34 mouse cellular contexts compared by ENCODE assay signal in genomic region chr10:45276499-45276898, GRCm38 (mm10). TPM values are rescaled to one million over a fixed set of nuclear protein-coding genes. Genes with fewer than 3 reads are reported as not detected.
A peak's percentile ranks its signal among the peaks of the same experiment; 100 is the strongest.
DNase-seq lines count a peak whose midpoint lies in the region; ATAC-seq and TF ChIP-seq lines count a peak whose summit lies in the region.
"Had no signal": no experiment of that assay in that cellular context is flagged by ENCODE, and none has a peak within 500 bp of the region (broad histone marks: within the 10 kb centered on the region; RNA-seq: fewer than 3 reads in every experiment).

No protein-coding gene starts in this region.

- H3K36me3 ChIP-seq in heart, postnatal 0 days (replicated peaks; ENCODE audit: control insufficient read depth, insufficient read depth, low read length) = no peaks in the 10 kb centered on the region
- H3K36me3 ChIP-seq in hindbrain, embryonic 12.5 days = no peaks in the 10 kb centered on the region
- H3K36me3 ChIP-seq: embryonic facial prominence, embryonic 10.5 days; embryonic facial prominence, embryonic 15.5 days; forebrain, embryonic 12.5 days; hindbrain, embryonic 10.5 days; intestine, embryonic 15.5 days; midbrain, embryonic 12.5 days; neural tube, embryonic 15.5 days; stomach, embryonic 15.5 days had no signal

- H3K4me1 ChIP-seq in heart, postnatal 0 days (ENCODE audit: control insufficient read depth, insufficient read depth) = no peaks in the 10 kb centered on the region
- no peaks in the 10 kb centered on the region for H3K4me1 ChIP-seq in hindbrain, embryonic 12.5 days
- H3K4me1 ChIP-seq: embryonic facial prominence, embryonic 10.5 days; embryonic facial prominence, embryonic 15.5 days; forebrain, embryonic 12.5 days; hindbrain, embryonic 10.5 days; intestine, embryonic 15.5 days; midbrain, embryonic 12.5 days; neural tube, embryonic 15.5 days; stomach, embryonic 15.5 days had no signal

- H3K9me3 ChIP-seq in heart, postnatal 0 days (replicated peaks; ENCODE audit: control insufficient read depth, low read length) = no peaks in the 10 kb centered on the region
- H3K9me3 ChIP-seq in hindbrain, embryonic 12.5 days (replicated peaks) = no peaks in the 10 kb centered on the region
- H3K9me3 ChIP-seq: embryonic facial prominence, embryonic 15.5 days; forebrain, embryonic 12.5 days; intestine, embryonic 15.5 days; midbrain, embryonic 12.5 days; neural tube, embryonic 15.5 days; stomach, embryonic 15.5 days had no signal

- no peak overlapping the region for H3K9ac ChIP-seq in heart, postnatal 0 days (replicated peaks; ENCODE audit: low read depth, low read length)
- no peak overlapping the region for H3K9ac ChIP-seq in hindbrain, embryonic 12.5 days
- H3K9ac ChIP-seq: embryonic facial prominence, embryonic 15.5 days; forebrain, embryonic 12.5 days; forebrain, postnatal 0 days; intestine, embryonic 15.5 days; liver, embryonic 14.5 days; midbrain, embryonic 12.5 days; neural tube, embryonic 15.5 days; stomach, embryonic 15.5 days had no signal

- intact Hi-C loops in heart, postnatal 10 days (cut with DNase I) = no loop called here

- no peak for DNase-seq in heart, postnatal 0 days (ENCODE audit: low spot score)
- DNase-seq in heart, postnatal 10 days = no peak
- peak; percentile 40 for DNase-seq in 3T3-L1 (ENCODE audit: low read depth, low spot score)
- no peak for DNase-seq in adrenal gland, postnatal 36 days
- DNase-seq: adrenal gland, postnatal 14 days; cerebellum, adult 2 months; cerebellum, postnatal 14 days; forebrain, postnatal 0 days; gastrocnemius, postnatal 10 days; kidney, adult 8-10 months; kidney, postnatal 10 days; layer of hippocampus, postnatal 36 days; left cerebral cortex, postnatal 4 days; lung, adult 2 months; lung, postnatal 10 days; retina, postnatal 1 day; right cerebral cortex, postnatal 25 days; thymus, postnatal 14 days had no signal

- H3K4me2 ChIP-seq in heart, postnatal 0 days (ENCODE audit: low read depth, low read length) = no peak overlapping the region
- H3K4me2 ChIP-seq in hindbrain, embryonic 12.5 days (replicated peaks) = no peak overlapping the region
- H3K4me2 ChIP-seq: embryonic facial prominence, embryonic 15.5 days; forebrain, embryonic 12.5 days; heart, embryonic 11.5 days; intestine, embryonic 15.5 days; midbrain, embryonic 12.5 days; neural tube, embryonic 15.5 days; stomach, embryonic 15.5 days had no signal

- H3K4me3 ChIP-seq in heart, postnatal 0 days (ENCODE audit: low read depth, low read length) = no peak overlapping the region
- no peak overlapping the region for H3K4me3 ChIP-seq in hindbrain, embryonic 12.5 days
- H3K4me3 ChIP-seq: embryonic facial prominence, embryonic 10.5 days; embryonic facial prominence, embryonic 15.5 days; forebrain, embryonic 12.5 days; hindbrain, embryonic 10.5 days; intestine, embryonic 15.5 days; midbrain, embryonic 12.5 days; neural tube, embryonic 15.5 days; stomach, embryonic 15.5 days had no signal

- no peaks in the 10 kb centered on the region for H3K27me3 ChIP-seq in heart, postnatal 0 days (ENCODE audit: control insufficient read depth, insufficient read depth, low read length)
- no peaks in the 10 kb centered on the region for H3K27me3 ChIP-seq in hindbrain, embryonic 12.5 days
- H3K27me3 ChIP-seq: embryonic facial prominence, embryonic 15.5 days; forebrain, embryonic 12.5 days; intestine, embryonic 15.5 days; midbrain, embryonic 12.5 days; neural tube, embryonic 15.5 days; stomach, embryonic 15.5 days had no signal

- WGBS in heart, postnatal 0 days = 26% methylated on average over 3 of the region's 3 CpGs
- 58% methylated on average over 3 of the region's 3 CpGs for WGBS in hindbrain, embryonic 12.5 days

- 0 out of 2 replicates have a peak overlapping the region, but pooled peaks have one; percentile 16 for H3K27ac ChIP-seq in heart, postnatal 0 days (ENCODE audit: low read depth)
- H3K27ac ChIP-seq in hindbrain, embryonic 12.5 days = no peak overlapping the region
- H3K27ac ChIP-seq: embryonic facial prominence, embryonic 10.5 days; embryonic facial prominence, embryonic 15.5 days; forebrain, embryonic 12.5 days; hindbrain, embryonic 10.5 days; hindbrain, postnatal 0 days; intestine, embryonic 15.5 days; liver, embryonic 14.5 days; macrophage; midbrain, embryonic 12.5 days; neural tube, embryonic 15.5 days; stomach, embryonic 15.5 days had no signal

- TF ChIP-seq CTCF in heart, postnatal 0 days (IDR thresholded peaks at IDR 0.05; ENCODE audit: low read depth) = no peak

- TF ChIP-seq EP300 in heart, postnatal 0 days (IDR thresholded peaks at IDR 0.05; ENCODE audit: low read depth) = no peak

- no peak for ATAC-seq in heart, postnatal 0 days (ENCODE audit: insufficient read depth, low read depth)
- 0 out of 2 replicates have a peak, but pooled peaks have one; percentile 33 for ATAC-seq in granulocyte monocyte progenitor cell, adult 5-6 weeks (replicated peaks; ENCODE audit: poor library complexity, severe bottlenecking)
- ATAC-seq in megakaryocyte progenitor cell, adult 5-6 weeks (replicated peaks; ENCODE audit: poor library complexity) = 0 out of 2 replicates have a peak, but pooled peaks have one; percentile 29
- ATAC-seq in hindbrain, embryonic 12.5 days (ENCODE audit: low FRiP score) = no peak
- ATAC-seq: CD4-positive, CD25-positive, alpha-beta regulatory T cell, adult 4 months; forebrain, postnatal 0 days; hindbrain, postnatal 0 days; intestine, embryonic 15.5 days had no signal

RNA-seq across cellular contexts. Expression of gene Bves, which starts 59.1 kb away (rescaled TPM):
- total RNA-seq in heart, postnatal 0 days (2014; rRNA removed; ENCODE audit: low replicate concordance) = 113 and 121 TPM in 2 replicates
- polyA plus RNA-seq in heart, postnatal 0 days (2015; fragmentation: Nextera tagmentation; extraction: Ambion mirVana) = 85.0 and 90.0 TPM in 2 replicates
- total RNA-seq in heart, postnatal 10 days (2021) = 10 to 100 TPM; 47.9 to 50.7 TPM
- total RNA-seq in granulocyte monocyte progenitor cell, adult 5-6 weeks (2014; fragmentation: Nextera tagmentation) = not detected in 2 replicates
- total RNA-seq in granulocyte monocyte progenitor cell, adult 5-6 weeks (2017) = not detected in 2 replicates
- not detected in 2 replicates for total RNA-seq in megakaryocyte progenitor cell, adult 5-6 weeks (2015)
- total RNA-seq in megakaryocyte progenitor cell, adult 5-6 weeks (2017) = not detected in 2 replicates
- 2.7 and 3.0 TPM in 2 replicates for polyA plus RNA-seq in hindbrain, embryonic 12.5 days (2016; fragmentation: Nextera tagmentation; extraction: Ambion mirVana)
- total RNA-seq in adrenal gland, postnatal 36 days (2021) = under 1 TPM; 0.20 to 0.26 TPM
- polyA plus RNA-seq: CD4-positive, CD25-positive, alpha-beta regulatory T cell, adult 4 months; macrophage had no signal

Comparison
In these comparisons a context has a peak if more than half of its experiments do, and no peak if none do; other contexts are left out.
1. ATAC-seq: peak in granulocyte monocyte progenitor cell, adult 5-6 weeks (single experiment) and megakaryocyte progenitor cell, adult 5-6 weeks (single experiment); none in heart, postnatal 0 days (single experiment) and hindbrain, embryonic 12.5 days (single experiment).
2. RNA of gene Bves, which starts 59.1 kb away (total RNA-seq): 113 to 121 TPM in heart, postnatal 0 days and 47.9 to 50.7 TPM in heart, postnatal 10 days; 0.20 to 0.26 TPM in adrenal gland, postnatal 36 days, not detected in granulocyte monocyte progenitor cell, adult 5-6 weeks and not detected in megakaryocyte progenitor cell, adult 5-6 weeks; every median in the first group is over 10 times any median in the second.